Mouse (Mus musculus): ENCODE data around the gene Gpha2. TPM values are rescaled to one million over a fixed set of nuclear protein-coding genes. Genes with fewer than 3 reads are reported as not detected.

Gpha2 gene
- polyA plus RNA-seq, 1 experiment from 2014 or later = 0.74 TPM

- H3K27ac ChIP-seq = no peak overlapping the region
- ATAC-seq (replicated peaks; ENCODE audit: low FRiP score) = no peak
These were observed 41.4 kb downstream of the Gpha2 start for GRCm38 (mm10) chr19:6267306-6268169.

GRCm38 (mm10) chr19:6268170-6268528 is 42.0 kb downstream of the Gpha2 start:
- no peak overlapping the region for H3K4me3 ChIP-seq (replicated peaks)
- no peaks in the 10 kb centered on the region for H3K27me3 ChIP-seq
- ATAC-seq (replicated peaks; ENCODE audit: low FRiP score) = peak; percentile 56; the same call in 1 of the 2 replicates
- no peaks in the 10 kb centered on the region for H3K9me3 ChIP-seq (replicated peaks)
- H3K4me2 ChIP-seq = no peak overlapping the region
- WGBS = 14% methylated on average over 8 of the region's 8 CpGs
- H3K27ac ChIP-seq = no peak overlapping the region
- peaks cover 27% of the 10 kb centered on the region for H3K4me1 ChIP-seq
- 0 out of 2 replicates have a peak overlapping the region, but pooled peaks have one; percentile 1 for H3K9ac ChIP-seq
- H3K36me3 ChIP-seq = no peaks in the 10 kb centered on the region

More at GRCm38 (mm10) chr19:6267306-6268169, 41.4 kb downstream of the Gpha2 start:
- 21% methylated on average over 11 of the region's 11 CpGs for WGBS
- Histone ChIP-seq H3K36me3 (peaks cover under 1% of the 10 kb centered on the region; the same call in 1 of the 2 replicates), H3K9me3 (replicated peaks) (no peaks in the 10 kb centered on the region), H3K4me3 (replicated peaks) (no peak overlapping the region), H3K27me3 (no peaks in the 10 kb centered on the region), H3K4me2 (no peak overlapping the region), H3K4me1 (peaks cover 33% of the 10 kb centered on the region), H3K9ac (0 out of 2 replicates have a peak overlapping the region, but pooled peaks have one; percentile 1)

- Histone ChIP-seq H3K4me3 (replicated peaks) (no peak overlapping the region), H3K4me2 (no peak overlapping the region), H3K4me1 (peaks cover 23% of the 10 kb centered on the region), H3K27me3 (no peaks in the 10 kb centered on the region), H3K36me3 (no peaks in the 10 kb centered on the region), H3K9me3 (replicated peaks) (no peaks in the 10 kb centered on the region), H3K27ac (no peak overlapping the region), H3K9ac (no peak overlapping the region)
- WGBS = 79% methylated on average over 7 of the region's 7 CpGs
- no peak for ATAC-seq (replicated peaks; ENCODE audit: low FRiP score)
These were observed 42.5 kb downstream of the Gpha2 start for GRCm38 (mm10) chr19:6268670-6269132.

GRCm38 (mm10) chr19:6269798-6270475 is 43.8 kb downstream of the Gpha2 start:
- no peaks in the 10 kb centered on the region for H3K27me3 ChIP-seq
- ATAC-seq (replicated peaks; ENCODE audit: low FRiP score) = no peak
- WGBS = 84% methylated on average over 8 of the region's 8 CpGs
- H3K4me2 ChIP-seq = no peak overlapping the region
- H3K27ac ChIP-seq = no peak overlapping the region
- no peaks in the 10 kb centered on the region for H3K36me3 ChIP-seq
- no peak overlapping the region for H3K9ac ChIP-seq
- no peak overlapping the region for H3K4me3 ChIP-seq (replicated peaks)
- no peaks in the 10 kb centered on the region for H3K9me3 ChIP-seq (replicated peaks)
- H3K4me1 ChIP-seq = peaks cover 13% of the 10 kb centered on the region

- Histone ChIP-seq H3K9ac (no peak overlapping the region), H3K27me3 (no peaks in the 10 kb centered on the region), H3K4me3 (replicated peaks) (no peak overlapping the region), H3K27ac (0 out of 2 replicates have a peak overlapping the region, but pooled peaks have one; percentile 38), H3K4me2 (no peak overlapping the region), H3K9me3 (replicated peaks) (no peaks in the 10 kb centered on the region), H3K4me1 (peaks cover 19% of the 10 kb centered on the region), H3K36me3 (no peaks in the 10 kb centered on the region)
- 63% methylated on average over 9 of the region's 9 CpGs for WGBS
- no peak for ATAC-seq (replicated peaks; ENCODE audit: low FRiP score)
These were observed 44.5 kb downstream of the Gpha2 start for GRCm38 (mm10) chr19:6270661-6271060.

- H3K4me3 ChIP-seq (replicated peaks) = no peak overlapping the region
- H3K27me3 ChIP-seq = no peaks in the 10 kb centered on the region
- H3K27ac ChIP-seq = 0 out of 2 replicates have a peak overlapping the region, but pooled peaks have one; percentile 38
- H3K4me1 ChIP-seq = peaks cover 23% of the 10 kb centered on the region
- no peaks in the 10 kb centered on the region for H3K9me3 ChIP-seq (replicated peaks)
- 26% methylated on average over 8 of the region's 8 CpGs for WGBS
- no peaks in the 10 kb centered on the region for H3K36me3 ChIP-seq
- no peak overlapping the region for H3K9ac ChIP-seq
- no peak for ATAC-seq (replicated peaks; ENCODE audit: low FRiP score)
- no peak overlapping the region for H3K4me2 ChIP-seq
These were observed 45.0 kb downstream of the Gpha2 start for GRCm38 (mm10) chr19:6271206-6271605.

- Histone ChIP-seq H3K9ac (no peak overlapping the region), H3K36me3 (no peaks in the 10 kb centered on the region), H3K4me3 (replicated peaks) (no peak overlapping the region), H3K4me1 (peaks cover 23% of the 10 kb centered on the region), H3K27ac (0 out of 2 replicates have a peak overlapping the region, but pooled peaks have one; percentile 56), H3K9me3 (replicated peaks) (no peaks in the 10 kb centered on the region), H3K4me2 (no peak overlapping the region), H3K27me3 (no peaks in the 10 kb centered on the region)
- 65% methylated on average over 7 of the region's 7 CpGs for WGBS
- ATAC-seq (replicated peaks; ENCODE audit: low FRiP score) = no peak
These were observed 45.9 kb downstream of the Gpha2 start for GRCm38 (mm10) chr19:6272053-6272452.

GRCm38 (mm10) chr19:6272738-6273137 is 46.6 kb downstream of the Gpha2 start:
- no peak overlapping the region for H3K4me3 ChIP-seq (replicated peaks)

GRCm38 (mm10) chr19:6273592-6273991 is 47.4 kb downstream of the Gpha2 start:
- H3K27ac ChIP-seq = no peak overlapping the region
- H3K36me3 ChIP-seq = no peaks in the 10 kb centered on the region
- 68% methylated on average over 4 of the region's 4 CpGs for WGBS
- H3K9me3 ChIP-seq (replicated peaks) = no peaks in the 10 kb centered on the region
- H3K4me1 ChIP-seq = peaks cover 29% of the 10 kb centered on the region
- H3K9ac ChIP-seq = no peak overlapping the region
- no peak overlapping the region for H3K4me2 ChIP-seq
- H3K4me3 ChIP-seq (replicated peaks) = no peak overlapping the region
- no peak for ATAC-seq (replicated peaks; ENCODE audit: low FRiP score)
- H3K27me3 ChIP-seq = no peaks in the 10 kb centered on the region

More at GRCm38 (mm10) chr19:6272738-6273137, 46.6 kb downstream of the Gpha2 start:
- 84% methylated on average over 4 of the region's 4 CpGs for WGBS
- H3K27ac ChIP-seq = 0 out of 2 replicates have a peak overlapping the region, but pooled peaks have one; percentile 54
- peaks cover 27% of the 10 kb centered on the region for H3K4me1 ChIP-seq
- H3K4me2 ChIP-seq = no peak overlapping the region
- H3K9ac ChIP-seq = no peak overlapping the region
- ATAC-seq (replicated peaks; ENCODE audit: low FRiP score) = no peak
- no peaks in the 10 kb centered on the region for H3K9me3 ChIP-seq (replicated peaks)
- H3K36me3 ChIP-seq = no peaks in the 10 kb centered on the region
- H3K27me3 ChIP-seq = no peaks in the 10 kb centered on the region

- H3K27me3 ChIP-seq = no peaks in the 10 kb centered on the region
- WGBS = 84% methylated on average over 13 of the region's 13 CpGs
These were observed 47.9 kb downstream of the Gpha2 start for GRCm38 (mm10) chr19:6273998-6274608.

GRCm38 (mm10) chr19:6275740-6276389 is 49.7 kb downstream of the Gpha2 start:
- 6% methylated on average over 15 of the region's 15 CpGs for WGBS
- ATAC-seq (replicated peaks; ENCODE audit: low FRiP score) = peak; percentile 17
- Histone ChIP-seq H3K27me3 (no peaks in the 10 kb centered on the region), H3K4me2 (peak overlapping the region; percentile 86), H3K9me3 (replicated peaks) (no peaks in the 10 kb centered on the region), H3K4me1 (peaks cover 51% of the 10 kb centered on the region), H3K36me3 (peaks cover 2% of the 10 kb centered on the region; the same call in 1 of the 2 replicates), H3K9ac (peak overlapping the region; percentile 51), H3K4me3 (replicated peaks) (peak overlapping the region; percentile 82), H3K27ac (peak overlapping the region; percentile 86)

More at GRCm38 (mm10) chr19:6273998-6274608, 47.9 kb downstream of the Gpha2 start:
- Histone ChIP-seq H3K27ac (no peak overlapping the region), H3K4me1 (peaks cover 34% of the 10 kb centered on the region), H3K4me3 (replicated peaks) (no peak overlapping the region), H3K36me3 (no peaks in the 10 kb centered on the region; the same call in 1 of the 2 replicates), H3K4me2 (no peak overlapping the region), H3K9me3 (replicated peaks) (no peaks in the 10 kb centered on the region), H3K9ac (no peak overlapping the region)
- ATAC-seq (replicated peaks; ENCODE audit: low FRiP score) = no peak
